Mouse (Mus musculus) spleen, adult 12 weeks (tissue): ENCODE results near the gene Bckdha.

Experiments
- DNase-seq: peaks from one replicate; pipeline ENCODE4 v3.0.0; 2022; ENCODE audit warnings: low spot score

Gene Bckdha

GRCm38 (mm10) chr7:25681341-25682231 lies 22.8 kb upstream of the Bckdha start:
- no peak for DNase-seq

DNA sequence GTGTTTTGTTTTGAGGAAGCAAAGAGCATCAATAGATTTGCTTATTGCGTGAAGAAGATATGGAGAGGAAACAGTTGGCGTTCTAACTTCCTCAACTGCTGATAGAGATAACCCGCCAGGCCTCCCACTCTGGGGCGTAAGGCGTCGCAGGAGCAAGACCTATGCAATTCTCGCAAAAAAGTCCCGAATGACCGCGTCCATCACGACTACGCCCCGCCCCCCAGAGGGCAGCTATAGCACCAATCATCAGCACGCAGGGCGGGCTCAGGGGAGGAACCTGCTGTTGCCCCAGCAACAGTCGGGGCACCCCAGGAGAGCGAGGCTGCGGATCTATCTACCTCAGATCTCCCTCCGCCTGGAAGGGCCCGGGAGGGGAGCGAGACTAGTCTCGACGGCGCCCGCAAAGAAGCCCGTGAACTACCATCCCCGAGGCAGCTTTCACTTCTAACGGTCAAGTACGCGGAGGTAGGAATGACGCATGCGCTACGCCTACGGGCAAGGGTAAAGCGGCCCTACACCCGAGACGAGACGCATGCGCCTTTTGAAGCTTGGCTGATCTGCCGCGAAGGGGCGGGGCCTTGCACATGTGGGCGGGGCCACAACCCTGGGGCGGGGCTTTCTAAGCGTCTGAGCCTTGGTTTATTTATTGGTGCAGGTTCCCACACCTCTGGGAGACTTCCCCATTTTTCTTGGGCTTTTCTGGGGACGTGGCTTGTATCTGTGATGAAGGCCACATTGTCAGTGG lies 21.9 kb upstream of the Bckdha start, which contains the start of gene B9d2:
Gene B9d2 (plus strand): TSS at position 267 of the 745 bp plus-strand sequence.
- peak; percentile 97 for DNase-seq

DNA sequence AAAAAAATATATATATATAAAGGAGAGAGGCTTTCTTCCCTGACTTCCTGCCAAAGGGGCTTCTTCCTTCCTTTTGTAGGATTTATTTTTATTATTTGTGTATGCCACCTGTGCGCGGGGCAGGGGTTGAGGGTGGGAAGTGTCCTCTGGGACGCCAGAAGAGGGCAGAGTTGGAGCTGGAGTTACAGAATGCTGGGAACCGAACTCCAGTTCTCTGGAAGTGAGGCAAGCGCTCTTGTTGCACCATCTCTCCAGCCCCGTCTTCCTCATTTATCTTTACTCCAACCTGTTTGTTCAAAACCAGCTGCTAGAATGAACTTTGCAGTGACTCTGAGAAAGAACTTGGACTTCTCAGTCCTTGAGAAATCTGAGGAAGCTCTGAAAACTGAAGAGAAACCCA lies 21.2 kb upstream of the Bckdha start:
- no peak for DNase-seq

DNA sequence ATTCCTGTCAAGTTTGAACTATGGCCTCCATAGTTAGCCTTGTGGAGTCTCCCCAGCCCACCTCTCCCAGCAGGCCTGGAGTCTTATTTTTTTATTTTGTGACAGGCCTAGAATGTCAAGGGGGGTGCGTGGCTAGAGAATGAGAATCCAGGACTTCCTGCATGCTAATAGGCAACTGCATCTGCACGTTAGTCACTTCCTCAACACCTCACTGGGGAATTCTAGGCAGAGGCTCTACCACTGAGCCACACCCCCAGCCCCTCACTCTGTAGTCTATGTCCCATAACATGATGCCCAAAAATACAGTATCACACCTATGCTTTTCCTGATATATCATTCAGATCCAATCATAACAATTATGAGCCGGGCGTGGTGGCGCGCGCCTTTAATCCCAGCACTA lies 18.2 kb upstream of the Bckdha start:
- DNase-seq: no peak

- DNase-seq: no peak
These were observed 17.5 kb upstream of the Bckdha start for GRCm38 (mm10) chr7:25676085-25676781.

- DNase-seq: no peak
These were observed 16.6 kb upstream of the Bckdha start for GRCm38 (mm10) chr7:25675405-25675804.

DNA sequence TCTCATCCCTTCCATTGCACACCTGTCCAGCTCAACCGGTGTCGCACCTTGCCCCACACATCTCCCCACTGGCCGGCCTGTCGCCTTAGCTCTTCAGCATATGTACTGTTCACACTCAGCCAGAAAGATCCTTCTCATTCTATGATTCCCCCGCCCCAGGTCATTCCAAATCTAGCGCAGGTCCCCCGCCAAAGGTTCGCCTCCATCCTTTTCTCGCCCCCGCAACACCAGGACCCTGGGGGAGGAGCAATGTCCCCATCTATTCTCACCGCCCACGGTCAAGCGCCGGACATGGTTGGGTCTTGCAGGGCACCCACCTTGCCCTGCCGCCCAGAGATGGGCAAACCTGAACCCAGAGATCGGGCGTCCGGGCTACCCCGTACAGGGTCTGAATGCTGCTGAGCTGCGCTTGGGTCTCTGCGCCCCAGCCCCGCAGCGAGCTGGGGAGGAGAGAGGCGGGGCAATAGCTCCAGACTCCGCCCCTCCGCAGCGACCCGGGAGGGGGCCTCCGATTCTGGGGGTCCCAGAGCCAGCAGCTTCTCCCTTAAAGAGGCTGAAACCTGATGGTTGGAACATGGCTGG lies 16.0 kb upstream of the Bckdha start, which contains the start of gene Tmem91:
Gene Tmem91 (minus strand): TSS at position 448 of the 582 bp plus-strand sequence.
- DNase-seq: no peak

DNA sequence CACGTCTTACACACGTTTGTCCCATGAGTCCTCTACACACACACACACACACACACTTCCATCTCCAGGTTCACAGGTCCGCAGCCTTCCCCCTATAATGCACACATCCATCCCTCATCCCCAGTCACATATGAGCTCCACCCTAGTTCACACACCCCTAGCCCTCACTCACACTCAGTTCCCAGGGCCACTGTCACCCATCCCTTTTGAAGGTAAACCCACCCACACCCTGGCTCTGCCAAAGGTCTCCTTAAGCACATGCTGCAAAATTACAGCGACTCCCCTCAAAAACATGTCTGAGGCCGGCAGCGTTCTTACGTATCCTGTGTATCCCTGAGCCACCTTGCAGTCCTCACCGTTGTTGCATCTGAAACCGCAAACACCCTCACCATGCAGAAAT lies 15.5 kb upstream of the Bckdha start:
- DNase-seq: no peak

DNA sequence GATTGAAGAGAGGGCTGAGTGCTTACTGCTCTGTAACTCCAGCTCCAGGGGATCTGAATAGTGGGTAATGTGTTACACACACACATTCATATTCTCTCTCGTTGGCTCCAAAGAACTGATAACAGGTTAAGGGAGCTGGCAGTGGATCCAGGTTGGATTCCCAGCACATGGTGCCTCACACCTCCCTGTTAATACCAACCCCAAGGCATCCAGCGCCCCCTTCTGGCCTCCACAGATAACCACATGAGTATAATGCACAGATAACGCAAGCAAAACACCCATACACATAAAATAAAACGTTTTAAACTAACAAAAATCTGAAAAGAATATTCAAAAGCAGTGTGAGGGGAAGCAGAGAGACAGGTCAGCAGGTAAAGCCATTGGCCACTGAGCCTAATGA lies 13.7 kb upstream of the Bckdha start:
- DNase-seq: no peak

- no peak for DNase-seq
These were observed 12.9 kb upstream of the Bckdha start for GRCm38 (mm10) chr7:25671686-25672085.

- DNase-seq: no peak
These were observed 11.3 kb upstream of the Bckdha start for GRCm38 (mm10) chr7:25670096-25670495.

DNA sequence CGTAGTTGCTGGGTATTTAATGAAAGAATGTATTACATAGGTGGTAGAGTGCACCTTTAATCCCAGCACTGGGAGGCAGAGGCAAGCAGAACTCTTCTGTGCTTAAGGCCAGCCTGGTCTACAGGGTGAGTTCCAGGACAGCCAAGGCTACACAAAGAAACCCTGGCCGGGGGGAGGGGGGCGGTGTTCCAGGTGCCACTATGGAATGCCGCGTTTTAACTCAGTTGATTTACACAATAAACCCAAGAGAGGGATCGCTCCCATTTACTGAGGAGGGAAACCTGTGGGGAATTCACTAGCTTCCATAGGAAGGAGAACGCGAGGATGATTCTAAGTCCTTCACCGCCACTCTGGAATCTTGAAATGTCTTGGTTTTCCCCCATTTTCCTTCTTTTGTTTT lies 10.8 kb upstream of the Bckdha start:
- no peak for DNase-seq

GRCm38 (mm10) chr7:25669158-25669557 lies 10.4 kb upstream of the Bckdha start:
- DNase-seq: no peak

GRCm38 (mm10) chr7:25666381-25666780 lies 7.6 kb upstream of the Bckdha start:
- DNase-seq: no peak

- no peak for DNase-seq
These were observed 996 bp downstream of the Bckdha start for GRCm38 (mm10) chr7:25657785-25658184.

DNA sequence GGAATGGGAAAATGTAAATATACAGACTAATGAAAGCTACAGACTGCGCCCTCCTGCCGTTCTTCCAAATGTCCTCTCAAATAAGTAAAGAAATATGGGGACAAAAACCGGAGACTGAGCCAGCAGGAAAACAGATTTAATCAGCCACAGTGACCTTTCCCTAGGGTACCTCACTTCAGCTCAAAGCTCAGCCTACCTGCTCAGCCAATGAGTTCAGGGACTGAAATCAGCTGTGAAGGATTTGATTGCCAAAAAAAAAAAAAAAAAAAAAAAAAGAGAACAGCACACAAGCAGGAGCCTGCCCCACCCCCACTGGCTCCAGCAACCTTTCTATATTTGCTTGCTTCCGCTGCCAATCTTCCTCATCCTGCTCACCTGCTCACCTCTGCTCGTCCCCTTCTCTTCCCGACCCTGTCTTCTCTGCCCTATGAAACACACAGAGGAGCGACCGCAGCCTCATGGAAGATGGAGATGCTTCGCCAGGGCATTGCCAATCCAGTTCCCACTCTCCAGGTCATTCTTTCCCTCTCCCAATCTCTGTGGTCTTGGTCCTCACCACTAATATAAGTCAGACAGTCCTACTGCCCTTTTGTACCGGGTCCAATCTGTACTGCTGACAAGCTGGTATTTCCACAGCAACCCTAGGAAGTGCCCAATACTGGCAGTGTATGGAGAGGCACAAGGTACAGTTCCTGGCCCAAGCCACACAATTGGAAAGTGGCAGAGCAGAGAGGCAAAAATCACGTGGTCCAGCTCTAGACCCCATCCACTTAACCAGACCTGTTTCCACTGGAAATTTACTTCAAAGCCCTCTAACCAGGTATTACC lies 3.0 kb downstream of the Bckdha start:
- no peak for DNase-seq

DNA sequence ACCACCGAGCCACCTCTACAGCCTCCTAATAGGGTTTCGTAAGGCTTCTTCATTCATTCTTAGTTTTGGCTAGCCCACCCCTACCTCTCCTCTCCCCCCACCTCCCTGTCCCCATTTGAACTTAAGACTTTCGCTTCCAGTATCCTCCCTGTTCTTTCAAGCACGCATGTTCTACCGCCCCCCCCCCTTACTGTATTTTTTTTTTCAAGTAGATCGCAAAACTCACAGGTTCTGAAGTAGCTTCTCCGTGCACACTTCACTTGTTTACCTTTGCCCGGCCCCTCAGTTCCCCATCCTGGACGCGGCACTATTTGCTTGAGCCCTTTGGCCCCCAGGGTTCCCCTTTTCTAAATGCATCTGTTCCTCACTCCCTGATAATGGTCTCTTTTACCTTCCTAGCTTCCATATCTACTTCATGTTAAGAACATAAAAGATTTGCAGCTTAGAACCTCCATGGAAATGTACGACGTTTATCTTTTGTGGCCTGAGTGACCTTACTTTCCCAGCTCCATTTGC lies 6.5 kb downstream of the Bckdha start:
- no peak for DNase-seq

GRCm38 (mm10) chr7:25651281-25651680 lies 7.5 kb downstream of the Bckdha start:
- DNase-seq: no peak

GRCm38 (mm10) chr7:25649839-25650238 lies 8.9 kb downstream of the Bckdha start:
- DNase-seq: no peak

- DNase-seq: peak; percentile 33
These were observed 11.1 kb downstream of the Bckdha start for GRCm38 (mm10) chr7:25647574-25648123.

GRCm38 (mm10) chr7:25645074-25645473 lies 13.7 kb downstream of the Bckdha start:
- no peak for DNase-seq
